Mouse (Mus musculus): Measurements from ENCODE around the gene Gm10203. TPM values are rescaled to one million over a fixed set of nuclear protein-coding genes. Genes with fewer than 3 reads are reported as not detected.
"Not testable (repeated sequence)": the region's sequence is repeated elsewhere in the genome, so short reads cannot be mapped to it uniquely, and the experiment has no call there.

Gm10203 gene
- polyA plus RNA-seq, 1 experiment from 2014 or later = not detected

DNA sequence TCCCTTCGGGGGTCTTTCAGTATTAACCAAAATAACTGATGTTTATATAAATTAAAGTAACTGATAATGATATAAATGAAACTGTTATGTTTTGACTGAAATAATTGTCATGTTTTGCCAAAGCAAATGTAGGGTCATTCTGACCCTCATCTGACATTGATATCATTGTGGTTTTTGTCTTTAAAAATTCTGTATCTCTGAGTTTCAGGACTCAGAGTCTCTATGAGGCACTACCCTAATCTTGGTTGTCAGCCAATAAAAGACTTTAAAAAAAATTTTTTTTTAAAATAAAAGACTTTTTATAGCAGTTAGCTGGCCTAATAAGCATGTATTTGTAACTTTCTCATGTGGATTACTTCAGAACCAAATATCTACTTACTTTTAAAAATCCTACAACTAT, 37.7 kb downstream of the Gm10203 start:
- no peaks in the 10 kb centered on the region for H3K4me1 ChIP-seq (ENCODE audit: control insufficient read depth, insufficient read depth, low read length)
- H3K36me3 ChIP-seq (ENCODE audit: control insufficient read depth, insufficient read depth, low read length) = peaks cover 36% of the 10 kb centered on the region
- 100% methylated on average over 1 of the region's 1 CpGs for WGBS

DNA sequence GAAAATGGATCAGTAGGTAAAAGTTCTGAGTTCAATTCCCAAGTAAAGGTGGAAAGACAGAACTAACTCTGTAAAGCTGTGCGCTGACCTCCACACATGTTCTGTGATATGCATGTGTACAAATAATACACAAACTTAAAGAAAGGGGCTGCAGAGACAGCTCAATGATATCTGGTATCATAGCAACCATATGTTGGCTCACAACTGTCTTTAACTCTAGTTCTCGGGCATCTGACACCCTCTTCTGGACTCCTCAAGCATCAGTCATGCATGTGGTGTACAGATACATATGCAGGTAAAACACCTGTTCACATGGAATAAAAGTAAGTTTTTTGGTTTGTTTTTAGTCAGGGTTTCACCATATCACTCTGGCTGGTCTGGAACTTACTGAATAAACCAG, 38.5 kb downstream of the Gm10203 start:
- no peak overlapping the region for H3K9ac ChIP-seq (ENCODE audit: low read length)
- H3K9me3 ChIP-seq (replicated peaks; ENCODE audit: control insufficient read depth, low read length) = no peaks in the 10 kb centered on the region
- WGBS = 97% methylated on average over 2 of the region's 2 CpGs
- peaks cover 34% of the 10 kb centered on the region for H3K36me3 ChIP-seq (ENCODE audit: control insufficient read depth, insufficient read depth, low read length)
- H3K27ac ChIP-seq (ENCODE audit: low read depth, low read length) = no peak overlapping the region
- no peak overlapping the region for H3K4me3 ChIP-seq (ENCODE audit: low read depth, low read length)
- H3K27me3 ChIP-seq (replicated peaks; ENCODE audit: control insufficient read depth, insufficient read depth, low read length) = no peaks in the 10 kb centered on the region
- H3K4me2 ChIP-seq (ENCODE audit: low read length) = no peak overlapping the region
- ATAC-seq = no peak
- H3K4me1 ChIP-seq (ENCODE audit: control insufficient read depth, insufficient read depth, low read length) = no peaks in the 10 kb centered on the region
- DNase-seq (ENCODE audit: low spot score) = no peak

More for the DNA sequence above, 37.7 kb downstream of the Gm10203 start:
- no peak for ATAC-seq
- Histone ChIP-seq H3K4me3 (ENCODE audit: low read depth, low read length) (no peak overlapping the region), H3K4me2 (ENCODE audit: low read length) (no peak overlapping the region), H3K9me3 (replicated peaks; ENCODE audit: control insufficient read depth, low read length) (no peaks in the 10 kb centered on the region), H3K9ac (ENCODE audit: low read length) (no peak overlapping the region), H3K27ac (ENCODE audit: low read depth, low read length) (no peak overlapping the region), H3K27me3 (replicated peaks; ENCODE audit: control insufficient read depth, insufficient read depth, low read length) (no peaks in the 10 kb centered on the region)
- no peak for DNase-seq (ENCODE audit: low spot score)

- peaks cover 38% of the 10 kb centered on the region for H3K36me3 ChIP-seq (ENCODE audit: control insufficient read depth, insufficient read depth, low read length)
- not testable (repeated sequence) for H3K4me2 ChIP-seq (ENCODE audit: low read length); DNase-seq (ENCODE audit: low spot score); H3K9ac ChIP-seq (ENCODE audit: low read length); ATAC-seq; H3K27me3 ChIP-seq (replicated peaks; ENCODE audit: control insufficient read depth, insufficient read depth, low read length); H3K27ac ChIP-seq (ENCODE audit: low read depth, low read length); H3K4me1 ChIP-seq (ENCODE audit: control insufficient read depth, insufficient read depth, low read length); H3K9me3 ChIP-seq (replicated peaks; ENCODE audit: control insufficient read depth, low read length); H3K4me3 ChIP-seq (ENCODE audit: low read depth, low read length)
- WGBS = 95% methylated on average over 4 of the region's 4 CpGs
Observed at GRCm38 (mm10) chr6:149169965-149170364, 40.0 kb downstream of the Gm10203 start.

GRCm38 (mm10) chr6:149173831-149174625, 44.1 kb downstream of the Gm10203 start:
- Histone ChIP-seq H3K9ac (ENCODE audit: low read length) (no peak overlapping the region), H3K27ac (ENCODE audit: low read depth, low read length) (no peak overlapping the region), H3K4me1 (ENCODE audit: control insufficient read depth, insufficient read depth, low read length) (no peaks in the 10 kb centered on the region), H3K27me3 (replicated peaks; ENCODE audit: control insufficient read depth, insufficient read depth, low read length) (no peaks in the 10 kb centered on the region), H3K4me3 (ENCODE audit: low read depth, low read length) (no peak overlapping the region), H3K4me2 (ENCODE audit: low read length) (no peak overlapping the region), H3K9me3 (replicated peaks; ENCODE audit: control insufficient read depth, low read length) (peaks cover 7% of the 10 kb centered on the region; the same call in 1 of the 2 replicates), H3K36me3 (ENCODE audit: control insufficient read depth, insufficient read depth, low read length) (peaks cover 55% of the 10 kb centered on the region)
- WGBS = 84% methylated on average over 4 of the region's 4 CpGs
- ATAC-seq (no peak), DNase-seq (ENCODE audit: low spot score) (no peak)

DNA sequence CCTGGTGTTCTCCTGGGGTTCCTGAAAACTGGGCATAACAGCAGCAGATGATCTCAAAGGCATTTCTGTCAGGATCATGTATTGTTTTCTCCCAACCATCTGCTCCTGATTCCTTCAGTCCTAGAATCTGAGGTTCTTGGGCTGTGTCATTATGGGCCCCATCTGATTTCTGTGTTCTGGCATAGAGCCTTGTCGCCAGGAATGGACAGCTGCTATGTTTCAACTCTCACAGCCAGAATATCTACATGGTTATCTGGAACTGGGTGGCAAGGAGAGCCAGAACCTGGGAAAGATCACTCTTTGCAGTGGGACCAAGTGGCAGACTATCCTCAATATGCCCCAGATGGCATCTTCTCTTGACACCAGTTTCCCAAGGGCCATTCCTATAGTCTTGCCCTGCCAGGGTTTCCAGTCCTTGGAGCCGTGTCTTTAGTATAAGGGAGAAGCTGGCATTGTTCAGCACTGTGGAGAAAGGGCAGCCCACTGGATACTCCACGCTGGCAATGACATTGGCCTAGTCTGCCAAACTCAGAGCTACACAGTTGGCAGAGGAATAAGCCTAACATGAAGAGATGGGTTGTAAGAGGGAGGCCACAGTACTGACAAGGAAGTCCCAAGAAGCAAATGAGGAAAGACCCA, 45.1 kb downstream of the Gm10203 start:
- DNase-seq (ENCODE audit: low spot score) = no peak
- WGBS = 90% methylated on average over 3 of the region's 3 CpGs
- no peak overlapping the region for H3K27ac ChIP-seq (ENCODE audit: low read depth, low read length)

DNA sequence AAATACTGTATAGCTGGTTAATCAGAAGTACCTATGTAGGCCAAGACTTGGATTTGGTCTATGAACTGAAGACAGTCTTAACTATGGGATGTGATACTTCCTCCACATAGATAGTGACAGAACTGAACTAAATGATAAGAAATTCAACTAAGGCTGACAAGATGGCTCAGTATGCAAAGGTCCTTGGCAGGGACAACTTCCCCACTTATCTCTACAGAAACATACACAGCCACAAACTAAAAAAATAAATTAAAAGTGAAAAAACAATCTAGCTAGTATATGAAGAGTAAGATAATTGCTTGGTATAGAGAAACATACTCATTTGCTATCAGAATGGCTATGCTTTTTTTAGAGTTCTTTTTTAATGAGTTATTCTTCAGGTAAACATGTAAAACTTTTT, 49.1 kb downstream of the Gm10203 start:
- no peak overlapping the region for H3K27ac ChIP-seq (ENCODE audit: low read depth, low read length)
- ATAC-seq (no peak), DNase-seq (ENCODE audit: low spot score) (no peak)
- peaks cover 7% of the 10 kb centered on the region; the same call in 1 of the 2 replicates for H3K9me3 ChIP-seq (replicated peaks; ENCODE audit: control insufficient read depth, low read length)
- H3K4me1 ChIP-seq (ENCODE audit: control insufficient read depth, insufficient read depth, low read length) = no peaks in the 10 kb centered on the region
- no peak overlapping the region for H3K4me2 ChIP-seq (ENCODE audit: low read length)
- no peak overlapping the region for H3K4me3 ChIP-seq (ENCODE audit: low read depth, low read length)
- H3K9ac ChIP-seq (ENCODE audit: low read length) = no peak overlapping the region
- H3K36me3 ChIP-seq (ENCODE audit: control insufficient read depth, insufficient read depth, low read length) = peaks cover 80% of the 10 kb centered on the region
- H3K27me3 ChIP-seq (replicated peaks; ENCODE audit: control insufficient read depth, insufficient read depth, low read length) = no peaks in the 10 kb centered on the region

More for the DNA sequence above, 45.1 kb downstream of the Gm10203 start:
- H3K9ac ChIP-seq (ENCODE audit: low read length) = no peak overlapping the region
- peaks cover 7% of the 10 kb centered on the region; the same call in 1 of the 2 replicates for H3K9me3 ChIP-seq (replicated peaks; ENCODE audit: control insufficient read depth, low read length)
- H3K36me3 ChIP-seq (ENCODE audit: control insufficient read depth, insufficient read depth, low read length) = peaks cover 60% of the 10 kb centered on the region
- H3K4me3 ChIP-seq (ENCODE audit: low read depth, low read length) = no peak overlapping the region
- H3K4me1 ChIP-seq (ENCODE audit: control insufficient read depth, insufficient read depth, low read length) = no peaks in the 10 kb centered on the region
- H3K4me2 ChIP-seq (ENCODE audit: low read length) = no peak overlapping the region
- ATAC-seq = no peak
- H3K27me3 ChIP-seq (replicated peaks; ENCODE audit: control insufficient read depth, insufficient read depth, low read length) = no peaks in the 10 kb centered on the region

Other genes starting within 250 kb of the Gm10203 start
- gene Caprin2, start 233.9 kb upstream of the Gm10203 start, polyA plus RNA-seq (2014; fragmentation: Nextera tagmentation; extraction: Ambion mirVana) = 5.0 and 6.3 TPM in 2 replicates
- gene Sinhcaf, start 183.7 kb upstream of the Gm10203 start, polyA plus RNA-seq (2014; fragmentation: Nextera tagmentation; extraction: Ambion mirVana) = 137 and 152 TPM in 2 replicates
- gene Dennd5b, start 28.5 kb upstream of the Gm10203 start, polyA plus RNA-seq (2014; fragmentation: Nextera tagmentation; extraction: Ambion mirVana) = 10.9 and 16.9 TPM in 2 replicates
- 4.3 and 7.0 TPM in 2 replicates for gene Etfbkmt, start 9.7 kb downstream of the Gm10203 start, polyA plus RNA-seq (2014; fragmentation: Nextera tagmentation; extraction: Ambion mirVana)
- gene Amn1, start 58.5 kb downstream of the Gm10203 start, polyA plus RNA-seq (2014; fragmentation: Nextera tagmentation; extraction: Ambion mirVana) = 105 and 121 TPM in 2 replicates
- 32.6 and 33.3 TPM in 2 replicates for gene Resf1, start 179.2 kb downstream of the Gm10203 start, polyA plus RNA-seq (2014; fragmentation: Nextera tagmentation; extraction: Ambion mirVana)

All from forebrain, embryonic 14.5 days (tissue).